Mouse (Mus musculus) ES-Bruce4 (cell line): Measurements from ENCODE around the gene Grhpr.

Experiments
- CTCF ChIP-seq: IDR thresholded peaks from one replicate; pipeline ENCODE4 v1.8.1; 2011; ENCODE audit warnings: low read depth, low read length
- POLR2A ChIP-seq: IDR thresholded peaks from one replicate; pipeline ENCODE4 v1.8.1; 2011; ENCODE audit warnings: low read length; ENCODE audit not compliant: insufficient read depth

GRCm38 (mm10) chr4:44939576-44940249 lies 41.5 kb upstream of the Grhpr start:
- TF ChIP-seq POLR2A, result no peak
- TF ChIP-seq CTCF, result no peak
